Mouse (Mus musculus) adrenal gland, postnatal 4 days (tissue): ENCODE results near the gene Hras. TPM values are rescaled to one million over a fixed set of nuclear protein-coding genes. Genes with fewer than 3 reads are reported as not detected.

Experiments used
- DNase-seq, 2 experiments: peaks; one replicate each; pipeline ENCODE4 v3.0.0; 2021 to 2022; ENCODE audit warnings: low spot score in 2 of 2, mixed read lengths in 2 of 2
- long read RNA-seq, 2 experiments: library from polyadenylated mRNA; stranded (forward); transcript quantifications; one replicate each; pipeline ENCODE4 v2.0.0; 2021
- total RNA-seq, 2 experiments: library from RNA; stranded (reverse); gene quantifications; 2 replicates each; pipeline ENCODE4 v1.2.3; 2021

Hras gene
- total RNA-seq = 10 to 100 TPM; 88.5 to 96.4 TPM
- long read RNA-seq, experiment 1, transcript Hras-201 (6 exons, 2,828 nt) = major isoform, 39 of 89 reads
- long read RNA-seq, experiment 1, transcript Hras-202 (5 exons, 1,199 nt) = minor isoform, 25 of 89 reads
- long read RNA-seq, experiment 1, partial matches to known transcripts = 10 of 89 reads
- long read RNA-seq, experiment 1, other reads (novel, unspliced or antisense) = 7 of 89 reads
- long read RNA-seq, experiment 2, transcript Hras-202 (5 exons, 1,199 nt) = minor isoform, 25 of 99 reads
- long read RNA-seq, experiment 2, transcript Hras-207 (6 exons, 2,272 nt) = minor isoform, 7 of 99 reads
- long read RNA-seq, experiment 2, transcript Hras-201 (6 exons, 2,828 nt) = major isoform, 38 of 99 reads
- long read RNA-seq, experiment 2, partial matches to known transcripts = 17 of 99 reads
- long read RNA-seq, experiment 2, other reads (novel, unspliced or antisense) = 11 of 99 reads

DNA sequence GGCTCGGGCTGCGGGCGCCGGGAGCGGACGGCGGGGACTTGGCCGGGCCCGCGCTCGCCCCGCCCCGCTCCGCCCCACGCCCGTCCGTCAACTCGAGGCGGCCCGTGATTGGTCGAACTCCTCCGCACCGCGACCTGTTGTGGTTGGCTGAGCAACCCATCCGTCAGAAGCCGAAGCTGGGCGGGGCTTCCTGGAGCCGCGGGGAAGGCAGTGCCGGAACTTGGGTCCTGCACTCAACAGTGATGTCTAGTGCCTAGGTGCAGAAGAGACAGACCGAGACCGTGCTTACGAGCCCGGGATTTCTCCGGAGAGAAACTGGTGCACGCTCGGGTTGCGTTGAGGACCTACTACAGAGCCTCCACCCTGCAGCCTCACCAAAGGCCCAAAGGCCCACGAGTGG is at the start of gene Hras, which contains the start of gene Lrrc56:
Gene Hras, minus strand, starts transcription at position 58 of the 400 bp plus-strand sequence.
Gene Lrrc56, plus strand, starts transcription at position 210 of the 400 bp plus-strand sequence.
- peak; percentile 90 to 97 for DNase-seq

DNA sequence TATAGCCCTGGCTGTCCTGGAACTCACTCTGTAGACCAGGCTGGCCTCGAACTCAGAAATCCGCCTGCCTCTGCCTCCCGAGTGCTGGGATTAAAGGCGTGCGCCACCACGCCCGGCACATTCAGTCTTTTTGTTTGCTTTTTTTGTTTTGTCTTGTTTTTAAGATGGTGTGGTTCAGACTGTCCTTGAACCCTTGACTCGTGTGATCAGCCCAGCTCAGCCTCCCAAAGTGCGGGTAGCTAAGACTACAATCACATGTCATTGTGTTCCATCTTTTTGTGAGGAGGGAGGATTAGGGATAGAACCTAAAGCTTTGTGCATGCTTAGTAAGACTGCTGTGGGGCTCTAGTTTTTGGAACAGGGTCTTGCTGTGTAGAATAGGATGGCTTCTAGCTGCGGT is 37.7 kb upstream of the Hras start:
- no peak for DNase-seq

DNA sequence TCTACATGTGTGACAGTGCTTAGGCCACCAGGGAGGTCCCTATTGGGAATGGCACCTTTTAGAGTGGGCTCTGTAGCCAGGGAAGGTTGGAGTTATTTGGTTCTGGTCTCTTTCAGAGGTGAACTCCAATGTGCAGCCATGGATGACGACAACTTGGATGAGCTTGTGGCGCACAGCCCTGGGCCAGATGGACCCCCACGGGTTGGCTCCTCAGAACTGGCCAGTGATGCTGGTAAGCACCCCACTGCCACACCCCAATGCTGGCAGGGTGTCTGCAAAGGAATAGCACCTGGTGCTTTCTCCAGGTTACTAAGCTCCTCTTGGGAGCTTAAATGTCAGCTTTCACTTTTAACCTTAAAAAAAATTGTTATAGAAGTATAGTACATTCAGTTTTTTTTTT is 37.3 kb upstream of the Hras start:
- no peak for DNase-seq

DNA sequence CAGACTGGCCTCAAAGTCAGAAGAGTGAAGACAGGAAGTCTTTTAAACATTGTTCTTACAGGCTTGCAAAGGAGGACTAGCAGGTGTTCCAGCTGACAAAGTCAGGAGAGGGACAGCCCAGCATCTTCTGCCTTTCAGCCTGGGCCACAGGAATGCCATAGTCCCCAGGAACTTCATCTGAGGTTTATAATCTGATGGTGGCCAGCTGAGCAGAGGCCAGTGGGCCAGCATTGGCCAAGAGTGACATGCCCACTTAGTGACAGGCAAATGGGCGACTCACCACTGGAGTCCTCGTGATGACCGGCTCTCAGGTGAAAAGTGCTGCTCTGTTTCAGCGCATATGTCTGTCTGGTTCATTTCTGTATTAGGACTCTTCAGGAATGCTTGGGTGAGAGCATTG is 36.8 kb upstream of the Hras start:
- DNase-seq = no peak

DNA sequence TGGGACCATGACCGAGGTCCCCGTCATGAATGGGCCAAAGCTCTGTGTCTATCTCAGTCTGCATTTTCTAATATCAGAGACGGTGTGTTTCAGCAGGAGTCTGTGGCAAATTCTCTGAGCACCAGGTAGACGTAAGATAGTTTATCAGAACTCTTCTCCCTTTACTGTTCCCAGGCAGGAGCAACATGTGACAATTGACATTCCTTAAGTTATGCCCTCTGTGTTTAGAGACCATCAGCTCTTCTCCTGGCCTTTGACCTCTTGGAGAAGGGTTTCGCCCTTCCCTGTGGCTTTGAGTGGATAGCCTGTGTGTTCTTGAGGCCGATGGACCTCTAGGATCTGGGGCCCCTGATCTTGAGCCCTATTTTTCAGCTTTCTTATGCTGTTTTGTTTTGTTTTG is 35.9 kb upstream of the Hras start:
- no peak for DNase-seq

DNA sequence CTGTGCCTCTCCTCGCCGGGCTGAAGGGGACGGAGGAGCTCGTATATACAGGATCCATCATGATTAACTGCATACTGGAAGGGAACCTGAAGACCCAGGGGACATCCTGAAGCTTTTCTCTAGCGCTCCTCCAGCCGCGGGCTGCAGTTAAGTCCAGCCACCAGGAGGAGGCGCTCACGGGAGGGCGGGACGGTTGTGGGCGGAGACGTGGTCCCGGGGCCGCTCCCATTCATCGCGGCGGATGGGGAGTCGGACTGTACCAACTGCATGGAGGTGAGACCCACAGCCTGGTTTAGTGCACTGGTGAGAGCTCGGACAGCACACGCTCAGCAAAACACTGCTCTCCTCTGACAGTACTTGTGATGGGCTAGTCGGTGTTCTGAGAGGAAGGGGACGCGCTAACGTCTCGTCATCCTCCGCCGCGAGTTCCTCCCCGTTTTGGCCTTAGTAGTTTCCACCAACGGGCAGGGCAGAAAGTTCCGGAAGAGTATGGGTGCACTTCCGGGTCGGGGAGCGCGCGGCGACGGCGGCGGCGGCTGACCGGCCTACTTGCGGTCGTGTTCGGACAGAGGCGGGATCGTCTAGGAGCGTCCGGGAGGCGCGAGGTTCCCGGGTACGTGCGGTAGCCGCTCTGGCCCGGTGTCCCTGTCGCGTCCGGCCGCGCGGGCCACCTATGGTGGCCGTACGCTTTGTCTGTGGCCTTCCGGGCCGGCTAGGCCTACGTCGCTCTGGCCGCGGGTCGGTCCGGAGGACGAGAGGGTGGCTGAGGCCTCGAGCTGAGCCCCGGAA is 34.7 kb upstream of the Hras start, which contains the start of gene Phrf1:
Gene Phrf1, plus strand, starts transcription at position 506 of the 789 bp plus-strand sequence.
- DNase-seq = peak; percentile 88 to 93

DNA sequence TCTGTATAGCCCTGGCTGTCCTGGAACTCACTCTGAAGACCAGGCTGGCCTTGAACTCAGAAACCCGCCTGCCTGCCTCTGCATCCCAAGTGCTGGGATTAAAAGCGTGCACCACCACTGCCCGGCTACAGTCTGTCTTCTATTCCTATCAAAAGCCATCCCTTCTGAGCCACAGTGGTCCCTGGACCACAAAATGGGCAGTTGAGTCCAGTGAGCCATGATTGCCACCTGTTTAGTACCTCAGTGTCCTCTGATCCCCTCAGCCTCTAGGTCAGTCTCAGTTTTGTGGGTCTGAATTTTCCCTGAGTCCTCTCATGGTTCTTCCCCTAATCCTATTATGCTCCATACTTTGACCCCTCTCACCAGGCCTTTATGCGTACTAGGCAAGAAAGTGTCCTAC is 34.0 kb upstream of the Hras start:
- DNase-seq = no peak

DNA sequence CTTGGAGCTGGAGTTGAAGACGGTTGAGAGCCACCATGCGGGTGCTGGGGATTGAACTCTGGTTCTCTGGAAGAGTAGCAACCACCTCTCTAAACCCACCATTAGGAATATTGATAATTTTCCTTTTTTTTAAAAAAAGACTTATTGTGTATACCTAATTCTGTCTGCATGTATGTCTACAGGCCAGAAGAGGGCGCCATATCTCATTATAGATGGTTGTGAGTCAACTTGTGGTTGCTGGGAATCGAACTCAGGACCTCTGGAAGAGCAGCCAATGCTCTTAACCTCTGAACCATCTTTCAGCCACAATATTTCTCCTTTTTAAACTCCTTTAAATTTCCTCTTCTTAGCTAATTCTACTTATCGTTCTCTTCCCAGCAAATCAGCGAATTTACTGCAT is 32.7 kb upstream of the Hras start:
- no peak for DNase-seq

DNA sequence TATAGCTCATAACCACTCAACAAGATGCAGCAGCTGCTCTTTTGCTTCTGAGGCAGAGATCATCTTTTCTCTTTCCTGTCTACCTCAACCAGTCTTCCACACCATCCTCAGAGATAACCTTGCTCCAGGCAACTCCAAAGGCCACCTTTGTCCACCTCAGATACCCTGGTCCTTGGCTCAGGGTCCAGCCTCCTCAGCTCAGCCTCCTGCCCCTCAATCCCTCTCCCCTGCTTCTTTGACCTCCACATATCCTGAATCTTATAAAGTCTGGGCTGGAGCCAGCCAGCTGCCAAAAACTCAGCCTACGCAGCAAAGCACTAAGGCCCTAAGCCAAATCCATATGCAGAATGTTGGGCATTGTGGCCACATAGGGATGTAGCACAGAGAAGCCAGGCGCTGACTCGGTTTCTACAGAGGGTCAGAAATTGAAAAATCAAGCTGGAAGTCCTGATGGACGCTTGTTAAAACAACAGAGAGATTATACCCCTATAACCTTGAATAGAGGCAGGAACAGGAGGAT is 29.0 kb upstream of the Hras start:
- no peak for DNase-seq

DNA sequence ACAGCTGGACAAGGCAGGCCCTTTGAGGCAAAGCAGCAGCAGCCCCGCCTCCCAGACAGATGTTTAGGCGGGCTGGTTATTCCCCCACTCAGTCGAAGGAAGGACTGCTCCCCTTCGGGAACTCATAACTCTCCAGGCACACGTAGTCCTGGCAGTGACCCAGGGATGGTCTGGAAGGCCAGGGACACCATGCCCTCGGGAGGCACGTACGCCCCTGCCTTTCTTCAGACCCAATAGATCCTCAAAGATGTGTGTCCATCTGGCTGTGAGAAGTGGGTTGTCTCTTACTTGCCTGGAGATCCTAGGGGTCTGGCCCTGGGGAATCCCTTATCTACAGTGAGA is 28.3 kb upstream of the Hras start:
- DNase-seq = no peak

DNA sequence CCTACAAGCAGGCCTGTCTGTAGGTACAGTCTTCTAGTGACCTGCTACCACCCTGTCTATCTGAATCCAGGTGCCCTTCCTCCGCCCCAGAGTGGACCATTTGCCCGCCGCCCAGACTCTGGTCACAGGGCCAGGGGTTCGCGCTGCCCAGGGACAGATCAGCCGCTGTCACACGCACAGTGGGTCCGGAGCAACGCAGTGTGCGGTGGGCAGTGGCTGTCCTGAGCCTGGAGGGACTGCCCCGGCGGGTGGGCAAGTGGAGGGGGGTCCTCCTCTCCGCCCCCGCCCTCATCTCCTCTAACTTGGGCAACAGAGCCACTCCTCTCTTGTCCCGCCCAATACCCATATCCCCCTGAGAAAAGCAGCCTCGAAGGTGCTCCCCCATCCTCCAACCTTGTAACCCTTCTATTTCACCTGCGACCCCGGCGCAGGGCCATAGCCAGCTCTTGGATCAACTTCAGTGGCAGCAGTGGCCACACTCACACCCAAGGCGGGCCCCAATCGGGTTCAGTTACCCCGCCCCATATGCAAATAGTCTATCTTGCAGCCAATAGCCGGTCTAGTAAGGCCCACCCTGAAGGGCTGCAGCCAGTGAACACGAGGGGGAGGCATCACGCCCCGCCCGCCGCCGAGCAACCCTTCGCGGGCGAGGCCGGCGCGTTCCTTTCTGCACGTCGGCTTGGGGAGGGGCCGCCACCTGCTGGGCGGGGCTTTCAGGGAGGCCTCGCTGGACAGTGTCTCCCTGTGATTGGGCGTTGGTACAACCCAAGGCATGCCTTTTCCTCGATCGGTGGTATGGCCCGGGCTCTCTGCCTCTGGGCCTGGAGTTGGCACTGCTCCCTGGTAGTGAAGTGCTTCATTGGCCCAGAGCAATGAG is 27.7 kb upstream of the Hras start:
- peak; percentile 90 to 96 for DNase-seq

DNA sequence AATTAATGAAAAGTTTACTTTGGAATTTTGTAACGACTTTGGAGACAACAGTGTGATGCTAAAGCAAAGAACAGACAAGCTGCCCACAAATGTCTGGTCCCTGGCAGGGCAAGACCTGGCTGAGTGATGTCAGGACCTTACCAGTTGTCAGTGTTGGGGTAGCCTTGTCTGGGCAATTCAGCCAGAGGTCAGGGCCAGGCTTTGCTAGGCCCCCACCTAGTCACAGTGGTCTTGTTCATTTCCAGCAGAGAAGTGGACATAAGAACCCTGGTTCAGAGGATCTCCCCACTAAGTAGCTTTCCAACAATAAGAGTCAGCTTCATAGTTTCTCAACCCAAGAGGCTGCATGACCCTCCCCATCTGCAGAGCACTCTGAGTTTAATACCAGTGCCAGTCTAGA is 26.6 kb upstream of the Hras start:
- no peak for DNase-seq

DNA sequence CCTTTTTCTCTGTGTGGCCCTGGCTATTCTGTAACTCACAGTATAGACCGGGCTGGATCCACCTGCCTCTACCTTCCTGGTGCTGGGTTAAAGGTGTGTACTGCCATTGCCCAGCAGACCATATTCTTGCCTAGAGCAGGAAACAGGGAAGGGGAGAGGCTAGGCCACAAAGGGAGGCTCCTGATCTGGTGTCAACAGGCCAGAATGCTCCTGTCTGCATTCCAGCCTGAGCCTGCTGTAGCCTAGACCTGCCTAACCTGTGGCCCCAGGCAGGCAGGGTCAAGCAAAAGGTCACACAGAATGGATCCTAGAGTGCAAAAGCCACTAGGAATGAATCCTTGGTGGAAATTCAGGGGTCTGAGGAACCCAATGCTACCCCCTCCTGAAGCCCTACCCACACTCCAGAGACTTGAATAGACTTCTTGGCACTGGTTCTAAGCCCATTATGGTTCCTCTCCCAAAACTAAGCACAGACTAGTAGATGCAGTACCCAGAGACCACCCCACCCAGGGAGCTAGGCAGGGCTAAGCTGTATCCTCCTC is 25.8 kb upstream of the Hras start:
- DNase-seq = no peak

DNA sequence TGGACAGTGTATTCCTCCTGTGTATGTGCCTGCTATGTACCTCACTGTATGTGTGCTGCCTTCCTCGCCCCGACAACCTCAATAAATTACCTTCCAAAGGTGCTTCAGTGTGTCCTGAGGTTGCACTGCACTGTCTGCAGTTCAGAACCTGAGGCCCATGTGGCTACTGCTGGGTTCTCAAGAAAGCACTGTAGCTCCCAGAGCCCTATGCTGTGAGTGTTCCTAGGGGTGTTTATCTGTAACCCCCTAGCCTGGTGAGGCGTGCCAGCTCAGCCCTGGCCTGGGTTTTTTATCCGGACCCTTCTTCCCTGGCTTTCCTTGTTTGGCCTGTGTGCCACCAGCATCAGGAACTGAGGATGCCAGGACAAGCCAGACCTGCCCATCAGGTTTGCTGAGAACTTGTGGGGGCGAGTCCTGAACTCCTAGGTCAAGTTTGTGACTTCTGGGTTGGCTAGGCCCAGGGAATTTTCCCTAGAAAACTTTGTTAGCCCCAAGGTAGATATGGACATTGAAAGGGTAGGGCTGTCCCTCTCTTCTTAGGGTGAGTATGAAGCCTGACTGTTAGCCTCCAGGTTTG is 24.8 kb upstream of the Hras start:
- no peak for DNase-seq

DNA sequence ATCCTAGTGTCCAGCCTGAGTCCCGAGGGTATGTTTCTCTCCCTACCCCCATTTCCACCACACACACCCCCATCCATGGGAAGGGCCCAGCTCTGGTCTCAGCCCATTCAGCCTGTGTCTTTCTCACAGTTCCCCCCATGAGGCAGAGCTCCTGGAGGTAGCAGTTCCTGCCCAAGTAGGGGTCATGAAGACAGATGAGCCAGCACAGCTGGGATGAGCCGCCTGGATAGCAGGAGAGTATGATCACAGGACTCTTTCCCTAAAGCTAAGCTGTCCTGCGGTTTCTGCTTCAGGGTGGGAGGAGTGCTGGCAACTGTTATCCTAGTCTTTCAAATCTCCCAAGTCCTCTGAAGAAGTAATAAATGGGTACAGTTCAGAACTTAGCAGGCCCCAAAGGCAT is 24.3 kb upstream of the Hras start:
- no peak for DNase-seq

DNA sequence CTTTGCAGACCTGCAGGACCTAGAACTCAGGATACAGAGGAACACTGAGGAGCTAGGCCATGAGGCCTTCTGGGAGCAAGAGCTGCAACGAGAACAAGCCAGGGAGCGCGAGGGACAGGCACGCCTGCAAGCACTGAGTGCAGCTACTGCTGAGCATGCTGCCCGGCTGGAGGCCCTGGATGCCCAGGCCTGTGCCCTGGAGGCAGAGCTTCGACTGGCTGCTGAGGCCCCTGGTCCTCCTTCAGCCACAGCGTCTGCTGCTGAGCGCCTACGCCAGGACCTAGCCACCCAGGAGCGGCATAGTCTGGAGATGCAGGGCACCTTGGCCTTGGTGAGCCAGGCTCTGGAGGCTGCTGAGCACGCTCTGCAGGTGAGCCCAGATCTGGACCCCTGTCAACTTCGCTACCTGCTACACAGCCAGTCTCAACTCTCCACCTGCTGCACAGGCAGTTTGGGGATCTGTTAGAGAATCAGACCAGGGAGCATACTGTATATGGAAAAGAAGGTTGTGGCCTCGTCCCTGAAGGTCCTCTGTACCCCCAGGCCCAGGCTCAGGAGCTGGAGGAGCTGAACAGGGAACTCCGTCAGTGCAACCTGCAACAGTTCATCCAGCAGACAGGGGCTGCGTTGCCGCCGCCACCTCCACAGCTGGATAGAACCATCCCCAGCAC is 23.7 kb upstream of the Hras start:
- no peak for DNase-seq

DNA sequence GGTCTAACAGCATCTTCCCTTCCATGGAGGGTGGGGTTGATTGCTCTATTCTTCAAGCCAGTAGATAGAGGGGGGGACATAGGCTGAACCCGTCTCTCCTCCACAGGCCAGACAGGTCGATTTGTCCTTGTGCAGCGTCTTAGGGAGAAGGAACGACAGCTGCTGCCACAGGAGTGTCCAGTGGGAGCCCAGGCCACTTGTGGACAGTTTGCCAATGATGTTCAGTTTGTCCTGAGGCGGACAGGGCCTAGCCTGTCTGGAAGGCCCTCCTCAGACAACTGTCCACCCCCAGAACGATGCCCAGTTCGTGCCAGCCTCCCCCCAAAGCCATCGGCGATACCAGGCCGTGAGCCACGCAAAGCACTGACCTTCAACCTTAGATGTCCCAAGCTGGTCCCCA is 23.1 kb upstream of the Hras start:
- DNase-seq = no peak

DNA sequence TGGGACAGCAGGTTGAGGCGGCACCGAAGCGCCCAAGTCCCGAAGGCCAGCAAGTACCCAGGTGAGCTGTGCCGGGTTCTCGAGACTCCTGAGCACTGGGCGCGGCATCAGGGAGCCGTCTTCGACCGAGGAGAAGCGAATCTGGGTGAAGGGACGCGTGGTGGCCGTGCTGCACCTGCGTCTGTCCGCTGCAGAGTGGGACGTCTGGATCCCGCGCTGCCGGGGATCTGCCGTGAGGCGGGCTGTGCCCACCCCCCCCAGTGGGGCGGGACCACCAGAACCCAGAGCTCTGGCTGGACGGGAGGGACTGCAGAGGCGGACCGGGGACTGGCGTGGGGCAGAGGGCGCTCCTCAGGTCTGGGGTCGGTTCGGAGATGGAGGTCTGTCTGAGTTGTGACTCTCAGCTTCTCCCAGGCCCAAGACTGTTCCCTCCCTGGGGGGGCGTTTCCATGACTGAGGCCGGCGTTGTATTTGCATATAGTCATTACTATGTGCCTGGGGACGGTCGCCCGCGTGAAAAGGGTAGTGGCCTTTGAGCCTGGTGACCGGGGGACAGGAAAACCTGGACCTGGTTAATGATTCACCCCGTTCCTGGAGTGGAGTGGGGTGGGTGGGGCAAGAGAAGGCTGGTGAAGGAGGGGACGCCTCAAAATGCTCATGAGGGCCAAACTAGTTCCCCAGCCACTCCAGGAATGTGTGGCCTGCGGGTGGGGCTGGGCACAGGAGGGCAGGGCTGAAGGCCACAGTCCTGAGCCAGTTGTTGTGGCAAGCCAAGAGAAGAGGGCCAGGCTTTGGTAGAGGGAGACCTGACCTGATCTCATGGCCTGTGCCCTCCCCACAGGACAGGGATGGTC is 22.3 kb upstream of the Hras start:
- DNase-seq = no peak
